Mouse (Mus musculus): ENCODE measurements around the gene Zfp36l1. TPM values are rescaled to one million over a fixed set of nuclear protein-coding genes. Genes with fewer than 3 reads are reported as not detected.
A peak's percentile ranks its signal among the peaks of the same experiment; 100 is the strongest.

Gene Zfp36l1
- 100 to 1,000 TPM in 1 of 4 experiments, 10 to 100 TPM in 3; 65.0 to 103 (median 80.0) TPM for total RNA-seq (2022)

DNA sequence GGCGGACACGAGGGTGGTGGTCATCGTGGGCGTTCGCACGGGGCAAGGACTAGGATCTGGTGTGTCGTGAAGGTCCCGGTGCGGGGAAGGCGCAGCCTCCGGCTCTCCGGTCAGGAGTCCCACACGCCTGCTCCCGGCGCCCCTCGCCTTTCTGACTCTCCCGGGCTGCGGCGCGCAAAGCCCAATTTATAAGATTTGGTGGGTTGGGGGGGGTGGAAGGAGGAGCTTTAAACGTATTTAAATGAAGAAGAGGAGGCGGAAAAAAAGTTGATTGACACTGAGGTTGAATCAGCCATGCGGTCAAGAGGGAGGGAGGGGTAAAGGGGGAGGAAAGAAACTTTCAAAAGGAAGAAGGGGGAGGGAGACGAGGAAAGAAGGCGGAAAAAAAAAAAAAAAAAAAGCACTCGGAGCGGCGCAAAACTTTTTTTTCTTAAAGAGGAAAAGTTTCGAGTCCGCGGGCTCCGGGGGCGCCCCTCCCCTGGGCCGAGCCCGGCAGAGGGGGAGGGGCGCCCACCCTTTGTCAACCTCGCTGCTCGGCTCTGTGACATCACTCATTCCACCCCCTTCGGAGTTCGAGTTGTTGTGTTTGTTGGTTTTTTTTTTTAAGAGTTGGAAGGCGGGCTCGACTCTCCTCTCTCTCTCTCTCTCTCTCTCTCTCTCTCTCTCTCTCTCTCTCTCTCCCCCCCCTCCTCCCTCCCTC lies at the start of gene Zfp36l1:
TSS of gene Zfp36l1 (minus strand) at position 162 of the 700 bp plus-strand sequence.
- DNase-seq (ENCODE audit: low spot score): peak; percentile 98

DNA sequence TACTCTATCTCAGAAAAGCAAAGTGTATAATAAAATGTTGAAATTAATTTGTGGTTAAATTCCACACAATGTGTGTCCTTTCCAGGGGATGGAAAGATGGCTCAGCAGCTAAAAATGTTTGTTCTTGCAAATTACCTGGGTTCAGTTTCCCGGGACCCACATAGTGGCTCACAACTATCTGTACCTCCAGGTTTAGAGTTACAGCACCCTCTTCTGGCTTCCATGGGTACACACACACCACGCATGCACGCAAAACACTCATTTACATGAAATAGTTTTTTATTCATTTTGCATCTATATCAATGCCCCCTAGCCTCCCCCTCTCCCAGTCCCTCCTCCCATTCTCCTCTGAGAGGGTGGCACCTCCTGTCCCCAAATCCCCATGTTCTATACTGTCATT lies 49.6 kb upstream of the Zfp36l1 start:
- no peak for DNase-seq (ENCODE audit: low spot score)

DNA sequence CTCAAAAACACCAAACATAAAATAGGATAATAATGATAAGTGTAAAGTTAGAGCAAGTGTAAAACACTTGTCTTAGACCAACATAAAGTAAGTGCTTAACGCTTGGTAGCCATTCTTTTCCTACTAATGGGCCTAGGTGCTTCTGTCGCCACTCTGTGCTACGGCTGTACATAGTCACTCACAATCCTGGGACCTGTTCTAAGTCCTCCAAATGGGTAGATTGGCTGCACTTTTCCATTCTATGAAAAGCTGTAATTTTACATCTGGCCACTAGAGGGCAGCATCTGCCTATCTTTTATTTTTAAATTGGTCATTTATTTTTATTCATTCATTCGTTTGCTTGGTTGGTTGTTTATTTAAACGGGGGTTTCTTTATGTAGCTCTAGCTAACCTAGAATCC lies 44.9 kb upstream of the Zfp36l1 start:
- no peak for DNase-seq (ENCODE audit: low spot score)

DNA sequence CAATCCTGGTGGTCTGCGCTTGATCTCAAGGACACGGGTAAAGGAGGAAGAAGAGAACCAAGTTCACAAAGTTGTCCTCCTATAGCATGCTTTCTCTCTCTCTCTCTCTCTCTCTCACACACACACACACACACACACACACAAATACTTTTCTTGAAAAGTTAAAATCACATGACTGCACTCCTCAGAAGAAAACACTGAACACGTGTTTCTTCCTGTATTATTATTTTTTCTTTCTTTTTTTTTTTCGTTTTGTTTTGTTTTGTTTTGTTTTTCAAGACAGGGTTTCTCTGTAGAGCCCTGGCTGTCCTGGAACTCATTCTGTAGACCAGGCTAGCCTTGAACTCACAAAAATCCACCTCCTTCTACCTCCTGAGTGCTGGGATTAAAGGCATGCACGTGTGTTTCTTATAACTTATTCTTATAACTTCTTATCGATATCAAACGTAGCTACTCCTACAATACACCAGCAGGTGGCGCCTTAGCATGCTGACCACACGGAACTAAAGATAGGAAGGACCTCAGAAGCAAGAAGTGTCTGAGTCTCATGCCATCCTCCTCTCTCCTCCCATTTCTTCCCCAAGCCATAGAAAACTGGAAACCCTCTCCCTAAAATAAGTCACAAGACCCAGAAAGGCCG lies 41.0 kb upstream of the Zfp36l1 start:
- DNase-seq (ENCODE audit: low spot score): peak; percentile 33

DNA sequence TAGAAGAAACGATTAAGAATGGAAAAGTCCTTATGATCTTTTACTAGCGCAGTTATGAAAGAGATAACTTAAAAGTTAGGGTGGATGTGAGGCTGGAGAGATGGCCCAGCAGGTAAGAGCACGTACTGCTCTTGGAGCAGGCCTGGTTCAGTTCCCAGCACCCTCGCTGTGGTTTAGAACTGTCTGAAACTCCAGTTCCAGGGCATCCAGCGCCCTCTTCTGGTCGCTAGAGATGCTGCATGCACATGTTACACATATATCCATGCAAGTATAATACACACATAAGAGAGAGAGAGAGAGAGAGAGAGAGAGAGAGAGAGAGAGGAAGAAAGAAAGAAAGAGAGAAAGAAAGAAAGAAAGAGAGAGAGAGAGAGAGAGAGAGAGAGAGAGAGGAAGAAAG lies 40.3 kb upstream of the Zfp36l1 start:
- no peak for DNase-seq (ENCODE audit: low spot score)

DNA sequence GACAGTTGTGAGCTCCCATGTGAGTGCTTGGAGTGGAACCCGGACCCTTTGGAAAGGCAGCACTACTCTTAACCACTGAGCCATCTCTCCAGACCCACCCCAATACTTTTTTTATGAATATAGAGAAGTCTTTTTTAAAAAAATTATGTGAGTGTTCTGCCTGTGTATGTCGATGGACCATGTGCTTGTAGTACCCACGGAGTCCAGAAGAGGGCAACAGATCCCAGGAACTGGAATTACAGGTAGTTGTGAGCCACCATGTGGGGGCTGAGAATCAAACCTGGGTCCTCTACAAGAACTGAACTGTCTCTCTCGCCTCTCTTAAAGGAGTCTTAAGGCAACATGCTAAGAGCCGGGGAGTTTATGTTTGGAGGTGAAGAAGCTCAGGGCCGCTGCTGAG lies 39.0 kb upstream of the Zfp36l1 start:
- DNase-seq (ENCODE audit: low spot score): no peak

DNA sequence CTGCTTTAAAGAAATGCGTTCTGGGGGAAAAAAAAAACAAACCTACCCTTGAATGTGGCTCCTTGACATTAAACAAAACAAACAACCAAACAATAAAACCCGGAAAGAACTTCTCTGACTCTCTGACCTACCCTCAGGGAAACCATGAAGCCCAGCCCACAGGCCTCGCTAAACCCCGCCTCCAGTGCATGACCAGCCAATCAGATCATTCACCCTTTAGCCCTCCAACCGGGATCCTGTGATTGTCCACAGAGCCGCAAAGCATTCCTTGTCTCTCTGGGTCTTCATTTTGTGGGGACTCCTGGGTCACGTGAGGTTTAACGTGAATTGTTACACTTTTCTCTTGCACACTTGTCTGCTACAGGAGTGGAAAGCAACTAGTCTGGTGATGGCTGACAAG lies 37.8 kb upstream of the Zfp36l1 start:
- no peak for DNase-seq (ENCODE audit: low spot score)

DNA sequence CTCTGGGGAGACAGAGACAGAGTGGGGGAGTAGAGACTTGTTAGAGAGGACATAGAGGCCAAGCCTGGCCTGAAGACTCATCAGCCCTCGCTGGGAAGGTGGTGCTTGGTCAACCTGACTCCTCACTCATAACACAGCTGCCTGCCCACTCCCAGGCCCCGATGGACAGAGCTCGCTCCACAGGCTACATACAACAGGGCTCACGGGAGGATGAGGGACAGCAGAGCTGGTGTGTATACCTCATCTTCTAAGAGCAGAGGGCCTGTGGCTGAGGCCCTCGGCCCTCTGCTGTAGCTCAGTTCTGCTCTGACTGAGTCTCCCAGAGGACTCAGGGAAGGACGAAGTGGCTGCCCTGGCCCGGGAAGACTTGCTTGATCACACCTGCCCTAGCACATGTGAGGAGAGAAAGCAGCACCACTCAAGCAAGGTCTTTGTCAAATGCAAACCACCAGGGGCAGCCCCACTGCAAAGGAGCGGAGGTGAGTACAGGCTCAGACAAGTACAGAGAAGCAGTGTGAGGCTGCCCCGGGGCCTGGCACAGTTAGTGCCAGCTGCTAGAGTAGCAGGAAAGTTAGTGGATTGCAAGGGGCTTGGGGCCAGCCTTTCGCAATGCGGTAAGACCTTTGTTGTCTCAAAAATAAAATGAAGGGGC lies 34.9 kb upstream of the Zfp36l1 start:
- no peak for DNase-seq (ENCODE audit: low spot score)

DNA sequence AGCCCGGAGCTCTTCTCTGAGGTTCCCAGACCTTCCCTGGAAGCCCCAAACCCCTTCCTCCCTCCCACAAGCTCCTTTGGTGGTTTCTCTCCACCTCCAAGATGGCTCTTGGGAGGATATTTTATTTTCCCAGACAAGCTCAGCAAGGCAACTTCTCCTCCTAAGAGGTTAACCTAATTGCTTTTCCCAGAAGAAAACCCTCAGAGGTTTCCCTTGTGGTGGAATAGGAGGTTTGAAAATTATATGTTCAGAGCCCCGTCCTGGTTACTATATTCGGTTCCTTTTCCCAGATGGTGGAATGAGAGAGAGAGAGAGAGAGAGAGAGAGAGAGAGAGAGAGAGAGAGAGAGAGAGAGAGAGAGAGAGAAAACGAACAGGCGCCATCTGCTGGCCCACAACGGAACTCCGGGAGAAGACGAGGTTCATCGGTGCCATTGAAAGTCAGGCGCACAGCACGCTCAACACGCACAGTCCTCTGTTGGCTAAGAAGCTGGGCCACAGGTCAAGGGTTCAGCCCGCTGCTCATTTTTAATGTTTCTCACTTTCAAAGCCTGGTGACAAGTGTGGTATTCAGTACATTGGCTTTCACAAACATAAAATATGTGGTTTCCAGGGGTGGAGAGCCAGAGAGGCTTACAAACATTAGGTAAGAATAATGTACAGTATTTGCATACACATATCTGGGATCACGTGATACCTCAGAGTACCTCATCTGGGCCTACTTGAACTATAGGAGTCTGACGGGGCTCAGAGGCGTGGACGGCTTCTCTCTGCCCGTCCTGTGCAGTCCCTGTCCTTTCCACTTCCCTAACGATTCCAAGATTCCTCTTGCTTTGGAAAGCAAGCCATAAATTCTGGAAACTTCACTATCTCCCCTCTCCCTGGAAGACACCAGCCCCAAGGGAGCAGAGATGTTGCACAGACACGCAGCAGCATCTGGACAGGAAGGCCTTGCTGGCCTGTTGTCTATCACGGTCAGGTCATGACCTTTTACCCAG lies 33.7 kb upstream of the Zfp36l1 start:
- peak; percentile 52 for DNase-seq (ENCODE audit: low spot score)

DNA sequence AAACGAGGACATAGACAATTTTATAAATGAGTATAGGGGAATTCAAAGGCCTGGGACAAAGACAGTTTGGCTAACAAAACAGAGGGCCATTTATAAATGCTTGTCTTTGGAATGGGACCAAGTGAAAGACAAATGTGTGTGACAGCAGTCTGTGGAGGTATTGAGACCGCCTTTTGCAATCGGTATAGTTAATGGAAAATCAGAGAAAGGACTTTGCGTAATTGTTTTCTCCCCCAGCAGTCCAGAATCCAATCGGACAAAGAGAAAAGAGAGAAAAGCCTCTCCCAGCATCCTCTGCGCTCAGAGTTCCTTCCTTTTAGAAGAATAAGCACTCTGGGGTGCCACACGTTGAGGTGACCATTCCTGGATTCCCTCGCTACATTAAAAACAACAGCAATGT lies 32.6 kb upstream of the Zfp36l1 start:
- DNase-seq (ENCODE audit: low spot score): no peak

DNA sequence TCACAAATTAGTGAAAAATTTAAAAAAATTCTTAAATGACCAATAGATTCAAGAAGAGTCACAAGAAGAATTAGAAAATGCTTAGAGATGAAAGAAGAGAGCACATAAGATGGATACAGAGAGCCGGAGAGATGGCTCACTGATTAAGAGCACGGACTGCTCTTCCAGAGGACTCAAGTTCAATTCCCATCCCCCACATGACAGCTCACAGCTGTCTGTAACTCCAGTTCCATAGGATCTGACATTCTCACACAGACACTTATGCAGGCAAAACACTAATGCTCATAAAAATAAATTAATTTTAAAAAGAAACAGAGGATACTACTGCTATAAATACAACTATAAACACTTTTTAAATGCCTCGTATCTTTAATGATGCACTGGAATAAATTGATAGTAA lies 32.0 kb upstream of the Zfp36l1 start:
- no peak for DNase-seq (ENCODE audit: low spot score)

DNA sequence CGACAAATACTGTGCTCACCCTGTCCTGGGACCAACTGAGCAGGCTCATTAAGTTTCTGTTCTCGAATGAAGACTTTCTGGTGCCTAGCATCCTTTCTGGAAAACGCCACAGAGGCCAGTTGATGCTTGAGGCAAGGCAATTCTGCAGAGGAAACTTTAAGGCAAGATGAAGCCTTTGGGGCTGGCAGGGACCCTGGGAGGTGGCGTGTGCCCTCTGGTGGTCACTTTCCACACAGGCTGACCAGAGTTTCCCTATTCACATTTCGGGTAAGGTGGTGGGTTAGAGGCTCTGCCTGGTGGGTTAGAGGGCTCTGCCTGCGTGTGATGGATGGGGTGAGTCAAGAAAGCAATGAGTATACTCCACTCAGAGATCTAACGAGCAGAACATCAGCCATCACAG lies 28.7 kb upstream of the Zfp36l1 start:
- peak; percentile 41 for DNase-seq (ENCODE audit: low spot score)

DNA sequence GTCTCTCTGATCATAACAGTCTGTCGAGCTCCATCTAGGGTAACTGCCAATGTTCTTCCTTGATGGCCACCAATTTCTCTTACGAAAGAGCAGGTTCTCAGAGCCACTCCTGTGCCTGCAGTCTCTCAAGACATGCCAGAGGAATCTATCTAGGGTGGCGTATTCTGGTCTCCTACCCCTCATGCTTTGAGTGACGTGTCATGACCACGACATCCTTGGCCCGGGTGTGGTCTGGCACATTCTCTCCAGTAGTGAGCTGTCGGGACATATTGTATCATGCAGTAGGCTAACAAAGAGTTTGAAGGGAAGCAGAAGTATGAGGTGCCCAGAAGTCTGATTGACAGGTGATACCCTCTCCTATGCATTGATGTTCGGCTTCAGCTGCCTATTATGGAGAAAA lies 28.2 kb upstream of the Zfp36l1 start:
- no peak for DNase-seq (ENCODE audit: low spot score)

DNA sequence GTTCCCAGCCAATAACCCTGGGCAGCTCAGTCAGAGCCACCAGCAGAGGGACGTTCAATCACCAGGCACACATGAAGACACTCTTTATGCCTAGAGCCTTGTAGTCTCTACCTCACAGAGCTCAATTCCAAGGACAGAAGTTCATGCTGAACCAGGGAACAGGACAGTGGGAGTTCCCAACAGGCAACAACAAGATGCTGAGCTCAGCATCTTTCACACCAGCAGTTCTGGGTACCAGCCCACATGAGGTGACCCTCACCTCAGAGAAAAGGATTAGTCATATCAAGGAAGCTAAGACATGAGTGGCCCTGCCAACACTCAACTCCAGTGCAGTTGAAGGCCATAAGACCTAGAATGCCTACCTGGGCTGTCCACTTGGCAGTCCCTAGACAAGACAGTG lies 24.9 kb upstream of the Zfp36l1 start:
- no peak for DNase-seq (ENCODE audit: low spot score)

DNA sequence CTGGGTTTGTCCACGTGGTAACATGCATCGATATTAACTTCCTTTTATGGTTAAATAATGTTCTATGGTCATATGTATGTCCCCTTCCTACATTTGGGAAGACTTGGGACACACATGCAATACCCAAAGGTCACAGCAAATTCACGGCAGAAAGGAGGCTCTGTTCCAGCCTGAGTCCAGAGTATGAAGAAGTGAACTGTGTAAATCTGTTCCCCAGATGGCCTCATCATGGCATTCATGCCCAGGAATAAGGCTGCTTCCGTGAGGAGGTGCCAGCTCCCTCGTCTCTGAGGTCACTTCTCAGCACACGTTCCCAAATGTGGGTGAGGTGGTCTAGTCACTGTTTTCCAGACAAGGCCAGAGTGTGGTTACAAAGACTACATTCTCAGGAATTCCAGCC lies 24.4 kb upstream of the Zfp36l1 start:
- no peak for DNase-seq (ENCODE audit: low spot score)

DNA sequence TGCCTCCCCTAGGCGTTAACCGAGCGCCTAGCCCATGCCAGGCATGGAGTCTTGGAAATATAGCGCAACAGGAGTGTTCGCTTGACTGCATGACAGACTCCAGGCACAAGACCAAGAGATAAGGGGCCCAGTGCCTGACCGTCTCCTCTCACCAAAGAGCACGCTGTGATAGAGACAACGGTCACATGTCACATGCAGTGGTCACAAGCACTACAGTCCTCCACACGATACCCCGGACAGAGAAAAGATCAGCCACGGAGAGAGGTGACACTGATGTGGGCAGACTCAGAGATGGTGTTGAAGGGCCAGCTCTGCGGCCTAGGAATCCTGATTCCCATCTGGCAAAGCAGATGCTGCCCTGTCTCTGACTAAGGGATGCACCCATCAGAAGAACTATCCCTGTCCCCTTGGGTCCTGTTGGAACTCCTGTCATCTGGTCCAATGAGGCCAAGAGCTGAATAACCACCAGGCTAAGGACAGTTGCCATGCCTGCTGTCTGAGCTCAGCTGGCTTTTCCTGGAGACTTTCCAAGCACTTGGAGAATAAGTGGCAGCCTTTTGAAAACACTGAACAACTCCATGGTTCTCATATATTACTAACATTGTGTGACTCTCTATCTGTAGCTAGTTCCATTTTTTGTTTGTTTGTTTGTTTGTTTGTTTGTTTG lies 23.6 kb upstream of the Zfp36l1 start:
- DNase-seq (ENCODE audit: low spot score): peak; percentile 45

DNA sequence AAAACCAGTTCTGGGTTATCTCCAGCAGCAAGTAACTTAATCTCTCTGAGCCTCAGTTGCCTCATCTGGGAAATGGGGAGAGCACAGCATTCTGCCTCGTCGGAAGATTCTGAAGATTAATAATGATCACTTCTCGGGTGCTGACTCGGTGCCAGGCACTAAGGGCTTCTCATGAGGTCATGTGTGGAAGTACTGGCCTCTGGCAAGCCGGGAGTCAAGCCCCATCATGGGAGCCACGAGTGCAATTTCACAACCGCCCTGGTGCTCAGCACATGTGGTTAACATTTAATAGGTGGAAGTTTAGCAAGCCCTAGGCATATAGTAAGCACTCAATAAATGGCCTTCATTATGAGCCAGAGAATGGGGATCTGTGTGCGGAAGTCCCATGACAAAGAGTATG lies 22.4 kb upstream of the Zfp36l1 start:
- no peak for DNase-seq (ENCODE audit: low spot score)

DNA sequence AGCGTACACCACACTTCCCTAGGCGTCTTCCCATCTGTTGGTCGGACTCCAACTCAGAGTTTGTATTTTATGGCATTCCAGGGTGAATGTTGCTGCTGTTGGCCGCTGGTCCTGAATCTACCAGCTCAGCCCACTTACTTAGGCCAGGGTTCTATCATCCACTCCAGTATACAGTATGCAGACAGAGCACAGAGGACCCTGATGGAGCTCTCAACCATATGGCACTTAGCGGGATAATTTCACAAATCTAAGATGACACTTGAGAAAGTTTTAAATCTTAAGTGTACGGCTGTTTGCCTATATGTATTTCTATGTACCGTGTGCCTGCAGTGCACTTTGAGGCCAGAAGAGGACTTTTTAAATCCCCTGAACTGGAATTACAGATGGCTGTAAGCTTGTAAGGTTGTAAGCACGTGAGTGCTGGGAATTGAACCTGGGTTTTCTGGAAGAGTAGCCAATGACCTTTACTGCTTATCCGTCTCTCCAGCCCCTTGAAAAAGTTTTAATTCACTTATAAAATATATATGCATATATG lies 20.3 kb upstream of the Zfp36l1 start:
- no peak for DNase-seq (ENCODE audit: low spot score)

DNA sequence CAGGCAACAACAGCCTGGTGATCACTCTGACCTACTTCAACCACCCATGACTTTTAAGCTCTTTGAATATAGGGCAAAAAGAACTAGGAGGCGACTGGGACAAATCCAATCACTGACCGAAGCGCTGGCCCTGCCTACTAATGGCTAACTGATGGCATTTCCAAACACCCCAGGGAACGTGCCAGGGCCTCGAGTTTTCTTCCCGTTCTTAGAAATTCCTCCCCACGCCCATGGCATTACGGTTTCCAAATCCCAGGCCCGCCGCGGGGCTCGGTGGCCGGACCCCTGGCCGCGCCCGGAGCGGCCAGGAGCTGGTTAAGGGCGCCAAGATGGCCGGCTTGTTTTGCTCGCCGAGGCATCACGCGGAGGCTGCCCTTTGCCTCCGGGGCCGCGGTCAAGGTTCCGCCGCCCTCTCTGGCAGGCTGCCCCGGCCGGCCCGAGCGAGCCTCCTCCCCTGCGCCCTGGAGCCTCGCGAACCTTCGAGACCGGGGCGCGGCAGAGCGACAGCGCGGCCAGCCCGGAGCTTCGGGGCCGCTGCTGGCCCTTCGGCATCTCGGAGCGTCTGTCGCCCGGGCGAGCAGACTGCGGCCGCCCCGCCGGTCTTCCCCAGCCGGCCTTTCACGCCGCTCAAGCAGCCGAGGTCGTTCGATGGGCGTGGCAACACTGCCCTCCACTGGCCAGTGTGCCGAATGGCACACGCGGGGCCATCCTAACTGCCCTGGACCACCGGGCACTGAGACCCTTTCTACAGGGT lies 19.6 kb upstream of the Zfp36l1 start:
- peak; percentile 88 for DNase-seq (ENCODE audit: low spot score)
